Mouse (Mus musculus) liver, embryonic 14.5 days (tissue): ENCODE measurements around the gene Fsd1. TPM values are rescaled to one million over a fixed set of nuclear protein-coding genes. Genes with fewer than 3 reads are reported as not detected.

ENCODE experiments used
- ATAC-seq: fragments of 200-750 bp; cut with Nextera tagmentation; 2 replicates; pipeline ENCODE4 v1.8.0; 2017; ENCODE audit warnings: moderate number of reproducible peaks, mild to moderate bottlenecking, moderate library complexity; ENCODE audit not compliant: insufficient read depth
- DNase-seq, 3 experiments: peaks; one replicate each; pipeline ENCODE4 v3.0.0-alpha.2; 2012 to 2013; ENCODE audit warnings: low read depth in 3 of 3, low spot score in 3 of 3
- H3K27ac ChIP-seq: fragments of 300-500 bp; sonication (generic); 2 replicates; pipeline ENCODE4 v1.5.1; 2014; ENCODE audit warnings: moderate library complexity, mild to moderate bottlenecking, control low read depth, inconsistent platforms
- H3K27me3 ChIP-seq: fragments of 300-500 bp; sonication (generic); 2 replicates; pipeline ENCODE4 v1.6.1; 2014; ENCODE audit warnings: mild to moderate bottlenecking, low read length, moderate library complexity; ENCODE audit not compliant: control insufficient read depth, insufficient read depth
- H3K36me3 ChIP-seq: fragments of 300-500 bp; sonication (generic); replicated peaks from 2 replicates; pipeline ENCODE4 v1.6.1; 2014; ENCODE audit warnings: low read depth; ENCODE audit not compliant: control insufficient read depth, insufficient read depth
- H3K4me1 ChIP-seq, 2 experiments: fragments of 200-500 bp in 1 of 2; fragments of 300-500 bp in 1 of 2; sonication (generic) in 1 of 2; replicated peaks; 2 replicates each; pipeline ENCODE4 v1.6.1; 2012 to 2014; ENCODE audit warnings: antibody characterized with exemption in 1 of 2, inconsistent platforms in 1 of 2, low read length in 1 of 2; ENCODE audit not compliant: control insufficient read depth in 2 of 2, insufficient read depth in 2 of 2
- H3K4me2 ChIP-seq: fragments of 300-500 bp; sonication (generic); 2 replicates; pipeline ENCODE4 v1.6.1; 2014; ENCODE audit warnings: low read depth, mild to moderate bottlenecking, control low read depth, moderate library complexity
- H3K4me3 ChIP-seq, 2 experiments: fragments of 200-500 bp in 1 of 2; fragments of 300-500 bp in 1 of 2; sonication (generic) in 1 of 2; 2 replicates each; pipeline ENCODE4 v1.5.1; 2012 to 2014; ENCODE audit warnings: low read depth in 2 of 2, low read length in 2 of 2, mild to moderate bottlenecking in 2 of 2, control low read depth in 1 of 2, inconsistent platforms in 1 of 2, moderate library complexity in 1 of 2; ENCODE audit not compliant: insufficient read depth in 1 of 2
- H3K9ac ChIP-seq: fragments of 300-500 bp; sonication (generic); replicated peaks from 2 replicates; pipeline ENCODE4 v1.6.1; 2014; ENCODE audit warnings: mild to moderate bottlenecking, control low read depth, moderate library complexity
- H3K9me3 ChIP-seq: fragments of 300-500 bp; sonication (generic); 2 replicates; pipeline ENCODE4 v1.6.1; 2016; ENCODE audit warnings: low read length, mixed read lengths; ENCODE audit not compliant: control insufficient read depth
- CTCF ChIP-seq: IDR thresholded peaks from 2 replicates; pipeline ENCODE4 v1.5.1; 2016; ENCODE audit warnings: antibody characterized with exemption, low read depth, control low read depth
- EP300 ChIP-seq: IDR thresholded peaks from 2 replicates; pipeline ENCODE4 v1.6.1; 2016; ENCODE audit warnings: antibody characterized with exemption, low read depth
- WGBS: fragments of 180-500 bp; shearing (Covaris S2); extraction: QIAGEN DNeasy Blood & Tissue Kit; methylation state at CpG from one replicate; pipeline ENCODE4 v1.1.7; 2014; ENCODE audit not compliant: insufficient replicate concordance; 5-methylcytosine and 5-hydroxymethylcytosine counted together
- polyA plus RNA-seq, 2 experiments: library from polyadenylated mRNA; depleted of rRNA in 1 of 2; stranded (reverse) in 1 of 2; unstranded in 1 of 2; fragments of >200 nt; fragmentation: Nextera tagmentation in 1 of 2; extraction: Ambion mirVana in 1 of 2; gene quantifications; 2 replicates each; pipeline versions ENCODE4 v1.2.1 to v1.2.3; 2012 to 2014

The Fsd1 gene
- polyA plus RNA-seq, 2 experiments, result 0.19 to 0.30 TPM

DNA sequence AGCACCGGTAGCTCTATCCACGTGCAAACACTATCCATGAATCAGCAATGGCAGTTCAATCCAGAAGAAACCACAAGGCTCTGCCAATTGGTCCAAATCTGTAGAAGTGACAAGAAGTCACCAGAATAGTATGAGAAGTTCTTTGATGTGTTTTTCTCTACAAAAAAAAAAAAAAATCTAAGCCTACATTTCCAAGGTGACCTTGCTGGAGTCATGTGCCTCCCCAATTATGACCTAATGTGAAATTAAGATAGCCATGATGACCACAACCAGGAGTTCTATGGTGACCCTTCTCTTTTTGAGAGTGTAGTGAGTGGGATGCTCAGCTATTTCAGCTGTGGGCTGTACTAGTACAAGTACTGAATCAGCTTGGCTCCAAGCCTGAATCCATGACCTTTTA is 36.9 kb upstream of the Fsd1 start, which contains the start of gene Zfp119b:
Gene Zfp119b, minus strand, starts transcription at position 101 of the 400 bp plus-strand sequence.
- Histone ChIP-seq H3K4me1 (peaks cover 0 to 6% of the 10 kb centered on the region in 2 experiments; a peak in 1 of 4 replicates), H3K9ac (no peak within 1 kb of the TSS), H3K27me3 (no peaks in the 10 kb centered on the region), H3K4me3 (no peak within 1 kb of the TSS), H3K4me2 (no peak within 1 kb of the TSS), H3K36me3 (no peaks in the 10 kb centered on the region), H3K27ac (no peak within 1 kb of the TSS), H3K9me3 (no peaks in the 10 kb centered on the region)
- DNase-seq (no peak), ATAC-seq (no peak)
- TF ChIP-seq CTCF (no peak), EP300 (no peak)
- 72% methylated on average over 2 of the region's 2 CpGs for WGBS

DNA sequence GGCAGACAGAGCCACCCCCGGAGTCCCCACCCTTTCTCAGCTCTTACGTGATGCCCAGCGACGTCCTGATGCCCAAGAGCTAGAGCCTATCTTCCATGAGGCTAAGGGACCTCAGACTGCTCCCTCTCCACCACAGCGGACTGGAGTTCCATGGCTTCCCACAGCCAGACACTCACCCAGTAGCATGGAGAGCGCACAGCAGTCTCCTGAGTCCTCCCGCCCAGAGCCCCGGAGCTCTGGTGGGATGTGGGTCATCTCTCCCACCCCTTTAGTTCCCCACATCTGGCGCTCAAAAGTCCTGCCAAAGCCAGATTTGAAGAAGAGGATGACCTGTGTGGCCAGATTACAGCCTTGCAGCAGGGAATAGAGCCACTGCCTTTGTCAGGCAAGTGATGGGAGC is 35.7 kb upstream of the Fsd1 start:
- no peak overlapping the region for H3K27ac ChIP-seq
- 65% methylated on average over 9 of the region's 9 CpGs for WGBS
- DNase-seq (no peak), ATAC-seq (no peak)
- H3K27me3 ChIP-seq, result no peaks in the 10 kb centered on the region
- TF ChIP-seq CTCF (no peak), EP300 (no peak)
- peaks cover 0 to 2% of the 10 kb centered on the region in 2 experiments; a peak in 1 of 4 replicates for H3K4me1 ChIP-seq
- H3K4me3 ChIP-seq, result no peak overlapping the region
- H3K36me3 ChIP-seq, result no peaks in the 10 kb centered on the region
- H3K9me3 ChIP-seq, result no peaks in the 10 kb centered on the region
- H3K9ac ChIP-seq, result no peak overlapping the region
- H3K4me2 ChIP-seq, result no peak overlapping the region

DNA sequence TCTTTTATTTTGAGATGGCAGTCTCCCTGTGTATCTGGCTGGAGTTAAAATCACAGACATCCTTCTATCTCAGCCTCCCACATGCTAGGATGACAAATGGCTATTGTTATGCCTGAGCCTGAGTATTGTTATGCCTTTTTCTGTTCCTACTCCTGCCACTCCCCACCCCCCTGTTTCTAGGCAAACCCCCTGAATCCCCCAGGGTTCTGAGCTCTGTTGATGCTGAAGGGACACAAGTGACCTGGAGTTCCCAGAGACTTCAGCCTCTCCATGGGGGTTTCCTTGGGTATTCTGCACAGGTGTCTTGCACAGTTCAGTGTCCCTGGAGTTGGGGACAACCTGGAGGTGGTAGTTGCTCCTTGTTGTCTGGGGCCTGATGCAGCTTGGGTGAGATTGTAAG is 34.3 kb upstream of the Fsd1 start:
- DNase-seq (no peak), ATAC-seq (no peak)
- H3K36me3 ChIP-seq, result no peaks in the 10 kb centered on the region
- TF ChIP-seq EP300, result no peak
- no peak for TF ChIP-seq CTCF
- peaks cover 0 to 5% of the 10 kb centered on the region in 2 experiments; a peak in 3 of 4 replicates for H3K4me1 ChIP-seq
- H3K9ac ChIP-seq, result no peak overlapping the region
- no peaks in the 10 kb centered on the region for H3K27me3 ChIP-seq
- no peak overlapping the region for H3K4me2 ChIP-seq
- no peak overlapping the region for H3K27ac ChIP-seq
- no peaks in the 10 kb centered on the region for H3K9me3 ChIP-seq
- no peak overlapping the region for H3K4me3 ChIP-seq

GRCm38 (mm10) chr17:55952447-55953027 is 33.8 kb upstream of the Fsd1 start, which contains the start of gene Ebi3:
Gene Ebi3 (plus strand): TSS chr17:55952640.
- no peak within 1 kb of the TSS for H3K9ac ChIP-seq
- H3K4me1 ChIP-seq, result peaks cover 0 to 5% of the 10 kb centered on the region in 2 experiments; a peak in 3 of 4 replicates
- no peak within 1 kb of the TSS for H3K4me3 ChIP-seq
- no peak within 1 kb of the TSS for H3K27ac ChIP-seq
- 44% methylated on average over 6 of the region's 6 CpGs for WGBS
- ATAC-seq (no peak), DNase-seq (no peak)
- peak within 1 kb of the TSS; percentile 18; the same call in 1 of the 2 replicates for H3K4me2 ChIP-seq
- no peak for TF ChIP-seq CTCF
- no peak for TF ChIP-seq EP300
- no peaks in the 10 kb centered on the region for H3K36me3 ChIP-seq
- H3K27me3 ChIP-seq, result no peaks in the 10 kb centered on the region
- H3K9me3 ChIP-seq, result no peaks in the 10 kb centered on the region

DNA sequence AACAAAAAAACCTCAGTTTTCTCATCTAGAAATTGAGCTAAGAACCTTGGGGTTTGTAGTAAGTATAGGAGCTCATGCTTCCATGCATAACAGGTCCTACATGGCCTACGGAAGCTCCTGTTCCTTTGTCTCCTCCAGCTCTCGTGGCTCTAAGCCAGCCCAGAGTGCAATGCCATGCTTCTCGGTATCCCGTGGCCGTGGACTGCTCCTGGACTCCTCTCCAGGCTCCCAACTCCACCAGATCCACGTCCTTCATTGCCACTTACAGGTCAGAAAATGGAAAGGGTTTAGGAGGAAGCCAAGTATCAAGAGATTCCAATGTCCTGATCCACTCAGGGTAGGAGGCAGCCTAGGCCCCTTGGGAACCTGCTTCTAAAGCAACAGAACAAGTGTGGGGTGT is 32.6 kb upstream of the Fsd1 start:
- Histone ChIP-seq H3K4me3 (no peak overlapping the region), H3K27ac (no peak overlapping the region), H3K27me3 (no peaks in the 10 kb centered on the region), H3K9me3 (no peaks in the 10 kb centered on the region), H3K36me3 (no peaks in the 10 kb centered on the region), H3K4me2 (no peak overlapping the region), H3K9ac (no peak overlapping the region), H3K4me1 (peaks cover 0 to 10% of the 10 kb centered on the region in 2 experiments; a peak in 3 of 4 replicates)
- TF ChIP-seq EP300 (no peak), CTCF (no peak)
- no peak for ATAC-seq
- WGBS, result 63% methylated on average over 6 of the region's 6 CpGs
- no peak for DNase-seq
